Mouse (Mus musculus) E14TG2a.4 (cell line): Measurements from ENCODE around the gene Esp3.
"Not testable (repeated sequence)": the region's sequence is repeated elsewhere in the genome, so short reads cannot be mapped to it uniquely, and the experiment has no call there.

Source experiments
- H3K27me3 ChIP-seq: 2 replicates; pipeline ENCODE4 v1.6.1; 2014; ENCODE audit warnings: low read length, control low read depth; ENCODE audit not compliant: insufficient read depth
- H3K36me3 ChIP-seq: 2 replicates; pipeline ENCODE4 v1.6.1; 2014; ENCODE audit warnings: low read length, control low read depth; ENCODE audit not compliant: insufficient read depth
- H3K4me1 ChIP-seq: replicated peaks from 2 replicates; pipeline ENCODE4 v1.6.1; 2014; ENCODE audit warnings: low read depth, low read length, control low read depth
- H3K4me3 ChIP-seq: replicated peaks from 2 replicates; pipeline ENCODE4 v1.5.1; 2014; ENCODE audit warnings: mild to moderate bottlenecking, low read length
- H3K9me3 ChIP-seq: 2 replicates; pipeline ENCODE4 v1.6.1; 2014; ENCODE audit warnings: low read length, control low read depth
- CTCF ChIP-seq: conservative IDR thresholded peaks from 2 replicates; pipeline ENCODE4 v1.5.1; 2014; ENCODE audit warnings: low read length
- NANOG ChIP-seq: IDR thresholded peaks from 2 replicates; pipeline ENCODE4 v1.6.1; 2014; ENCODE audit warnings: borderline replicate concordance, low read length, mixed read lengths
- POU5F1 ChIP-seq: IDR thresholded peaks from 2 replicates; pipeline ENCODE4 v1.6.1; 2014; ENCODE audit warnings: low read length, borderline replicate concordance

Gene Esp3

DNA sequence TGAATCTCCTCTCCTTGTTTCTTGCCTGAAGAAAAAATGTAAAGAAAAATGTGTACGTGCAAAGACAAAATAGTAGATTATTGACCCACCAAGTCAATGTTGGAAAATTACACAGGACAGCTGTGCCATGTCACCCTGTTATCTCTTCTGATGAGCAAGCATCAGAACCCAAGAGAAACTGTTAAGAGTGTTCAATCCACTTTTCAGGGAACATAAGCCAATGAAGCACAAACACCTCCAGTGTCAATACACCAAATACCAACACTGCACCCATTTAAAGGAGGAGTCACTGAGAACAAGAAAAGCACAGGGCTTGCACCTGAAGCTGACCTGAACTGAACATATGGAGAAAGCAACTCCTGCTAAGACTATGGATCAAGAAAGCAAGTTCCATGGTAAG lies at the start of gene Esp3:
Esp3 (plus strand) TSS at position 301 of the 400 bp plus-strand sequence.
- not testable (repeated sequence) for H3K27me3 ChIP-seq

DNA sequence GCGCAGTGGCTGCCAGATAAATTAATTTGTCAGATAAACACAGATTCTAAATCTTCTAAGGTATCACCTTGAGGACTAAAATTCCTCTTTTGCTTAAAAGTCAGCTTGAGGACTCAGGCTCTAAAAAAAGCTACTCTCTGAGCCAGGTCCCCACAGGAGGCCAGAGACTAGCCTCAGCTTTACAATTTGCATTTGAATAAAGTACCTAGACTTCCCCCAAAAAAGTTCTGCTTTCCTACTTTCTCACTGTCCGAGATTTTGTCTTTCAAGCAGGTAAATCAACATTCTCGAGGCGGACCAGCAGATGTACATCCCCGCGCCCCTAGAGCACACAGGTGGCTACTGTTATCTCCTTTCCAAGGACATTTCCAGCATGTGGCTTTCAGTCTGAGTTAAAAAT lies 48.0 kb upstream of the Esp3 start:
- peaks cover 16% of the 10 kb centered on the region for H3K9me3 ChIP-seq
- not testable (repeated sequence) for H3K27me3 ChIP-seq, H3K4me3 ChIP-seq, H3K36me3 ChIP-seq, H3K4me1 ChIP-seq

More for the DNA sequence above, at the start of gene Esp3:
- H3K4me3 ChIP-seq, H3K4me1 ChIP-seq, H3K36me3 ChIP-seq: not testable (repeated sequence)
- peaks cover 52% of the 10 kb centered on the region for H3K9me3 ChIP-seq

GRCm38 (mm10) chr17:40591297-40591696 lies 40.6 kb upstream of the Esp3 start:
- Histone ChIP-seq H3K4me1 (no peaks in the 10 kb centered on the region), H3K4me3 (no peak overlapping the region), H3K9me3 (no peaks in the 10 kb centered on the region), H3K36me3 (no peaks in the 10 kb centered on the region), H3K27me3 (no peaks in the 10 kb centered on the region)
- TF ChIP-seq CTCF: no peak
- TF ChIP-seq POU5F1: no peak
- no peak for TF ChIP-seq NANOG

- Histone ChIP-seq H3K9me3 (no peaks in the 10 kb centered on the region), H3K36me3 (no peaks in the 10 kb centered on the region), H3K4me1 (no peaks in the 10 kb centered on the region), H3K4me3 (no peak within 1 kb of the TSS), H3K27me3 (no peaks in the 10 kb centered on the region)
- TF ChIP-seq NANOG (no peak), CTCF (no peak), POU5F1 (no peak)
These were observed 33.6 kb upstream of the Esp3 start, which contains the start of gene Esp4 for GRCm38 (mm10) chr17:40598294-40598693. Gene Esp4, plus strand, starts transcription at chr17:40598594.

DNA sequence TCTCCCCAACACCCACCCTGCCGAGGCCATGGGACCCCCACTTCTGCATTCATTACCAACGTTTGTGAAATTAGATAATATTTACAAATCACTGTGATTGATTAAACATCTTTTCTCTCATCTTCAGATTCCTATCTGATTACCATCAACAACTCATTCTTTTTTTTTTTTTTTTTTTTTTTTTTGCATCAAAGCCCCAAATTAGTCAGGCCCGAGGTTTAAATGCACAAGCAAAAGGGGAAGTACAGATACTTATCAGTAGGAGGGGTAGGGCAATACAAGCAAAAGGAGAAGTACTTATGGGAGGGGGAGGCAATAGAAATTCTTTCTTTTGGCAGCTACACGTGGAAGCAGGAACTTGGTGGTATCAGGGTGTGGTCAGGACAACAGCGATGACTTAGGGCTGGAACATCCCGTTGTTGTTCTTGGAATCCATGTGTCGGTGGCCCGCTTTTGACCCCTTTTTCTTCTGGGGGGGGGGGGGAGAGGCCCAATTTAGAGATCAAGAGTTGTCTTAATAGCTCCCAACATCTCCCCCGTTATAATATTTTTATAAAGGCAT lies 30.3 kb downstream of the Esp3 start:
- H3K4me1 ChIP-seq, H3K9me3 ChIP-seq, H3K27me3 ChIP-seq, H3K36me3 ChIP-seq, H3K4me3 ChIP-seq: not testable (repeated sequence)

DNA sequence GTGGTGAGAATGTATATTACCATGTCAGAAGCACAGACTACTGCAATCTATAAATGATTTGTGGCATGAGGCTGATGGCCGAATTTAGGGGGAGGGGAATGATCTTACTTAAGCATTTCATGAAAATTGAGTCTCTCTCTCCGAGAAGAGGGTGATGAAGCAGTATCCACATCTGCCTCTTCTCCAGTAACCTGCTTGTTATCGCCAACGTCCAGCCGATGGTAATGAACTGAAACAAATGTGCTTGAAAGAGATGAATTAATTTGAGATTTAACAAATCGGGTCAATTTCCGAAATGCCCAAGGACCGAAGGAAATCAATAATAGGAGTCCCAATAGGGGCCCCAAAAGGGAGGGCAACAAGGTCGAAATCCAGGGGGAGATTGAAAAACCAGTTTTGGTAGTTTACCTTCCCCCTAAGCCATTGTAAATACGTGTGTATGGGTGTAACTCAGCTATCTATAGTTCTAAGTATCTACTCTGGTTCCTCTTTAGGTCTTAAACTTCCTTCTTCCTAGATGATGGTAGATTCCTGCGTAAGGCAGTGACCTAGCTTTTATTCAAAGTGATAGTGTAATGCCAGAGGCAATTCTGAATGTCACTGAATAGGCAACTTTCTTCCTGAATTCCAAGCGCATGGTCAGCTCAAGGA lies 31.4 kb downstream of the Esp3 start:
- H3K4me3 ChIP-seq, H3K27me3 ChIP-seq, H3K36me3 ChIP-seq, H3K9me3 ChIP-seq, H3K4me1 ChIP-seq: not testable (repeated sequence)
